Comparison of ENCODE assay signal across 31 mouse cellular contexts in genomic region chr4:154703426-154704070, GRCm38 (mm10). TPM values are rescaled to one million over a fixed set of nuclear protein-coding genes. Genes with fewer than 3 reads are reported as not detected.
A peak's percentile ranks its signal among the peaks of the same experiment; 100 is the strongest.
DNase-seq lines count a peak whose midpoint lies in the region; ATAC-seq lines count a peak whose summit lies in the region.
"Had no signal": no experiment of that assay in that cellular context is flagged by ENCODE, and none has a peak within 500 bp of the region (broad histone marks: within the 10 kb centered on the region; RNA-seq: fewer than 3 reads in every experiment).

No protein-coding gene starts in this region.

- H3K36me3 ChIP-seq in midbrain, embryonic 14.5 days (ENCODE audit: control insufficient read depth, insufficient read depth, low read length) = no peaks in the 10 kb centered on the region
- H3K36me3 ChIP-seq in midbrain, embryonic 13.5 days = no peaks in the 10 kb centered on the region
- no peaks in the 10 kb centered on the region for H3K36me3 ChIP-seq in limb, embryonic 11.5 days (ENCODE audit: control insufficient read depth, insufficient read depth, low read length)
- H3K36me3 ChIP-seq: forebrain, embryonic 12.5 days; heart, embryonic 15.5 days; hindbrain, embryonic 13.5 days; liver, embryonic 12.5 days; midbrain, embryonic 15.5 days; neural tube, embryonic 15.5 days; stomach, embryonic 15.5 days had no signal

- 78% methylated on average over 7 of the region's 7 CpGs for WGBS in midbrain, embryonic 14.5 days
- 76% methylated on average over 7 of the region's 7 CpGs for WGBS in midbrain, embryonic 13.5 days
- 35% methylated on average over 7 of the region's 7 CpGs for WGBS in limb, embryonic 11.5 days

- DNase-seq in kidney, adult 18-20 months = peak; percentile 3
- DNase-seq in kidney, postnatal 4 days = no peak
- peak; percentile 30 for DNase-seq in midbrain, embryonic 14.5 days
- no peak for DNase-seq in limb, embryonic 11.5 days (ENCODE audit: low spot score)
- DNase-seq in retina, postnatal 1 day = no peak
- DNase-seq: adrenal gland, adult 8-10 months; B cell, adult 2 months; cerebellum, adult 2 months; cerebellum, postnatal 14 days; heart, postnatal 36 days; kidney, adult 11 months; kidney, postnatal 14 days; liver, postnatal 0 days; right cerebral cortex, postnatal 25 days; thymus, adult 18-20 months; thymus, postnatal 25 days had no signal

- H3K4me1 ChIP-seq in midbrain, embryonic 14.5 days (ENCODE audit: control insufficient read depth, insufficient read depth, low read length) = no peaks in the 10 kb centered on the region
- H3K4me1 ChIP-seq in midbrain, embryonic 13.5 days (replicated peaks) = no peaks in the 10 kb centered on the region
- peaks cover 59% of the 10 kb centered on the region for H3K4me1 ChIP-seq in limb, embryonic 11.5 days (ENCODE audit: control insufficient read depth, insufficient read depth, low read length)
- H3K4me1 ChIP-seq: hindbrain, embryonic 13.5 days; liver, embryonic 12.5 days; midbrain, embryonic 15.5 days; neural tube, embryonic 15.5 days; stomach, embryonic 15.5 days had no signal

- H3K9me3 ChIP-seq in midbrain, embryonic 14.5 days (ENCODE audit: control insufficient read depth, low read length) = no peaks in the 10 kb centered on the region
- no peaks in the 10 kb centered on the region for H3K9me3 ChIP-seq in midbrain, embryonic 13.5 days
- no peaks in the 10 kb centered on the region for H3K9me3 ChIP-seq in limb, embryonic 11.5 days (ENCODE audit: control insufficient read depth, low read length)
- H3K9me3 ChIP-seq: forebrain, embryonic 12.5 days; heart, embryonic 15.5 days; hindbrain, embryonic 13.5 days; liver, embryonic 12.5 days; midbrain, embryonic 15.5 days; neural tube, embryonic 15.5 days; stomach, embryonic 15.5 days had no signal

- H3K4me2 ChIP-seq in midbrain, embryonic 14.5 days (ENCODE audit: low read length) = no peak overlapping the region
- no peak overlapping the region for H3K4me2 ChIP-seq in midbrain, embryonic 13.5 days (replicated peaks)
- peak overlapping the region; percentile 7; the same call in 1 of the 2 replicates for H3K4me2 ChIP-seq in limb, embryonic 11.5 days (ENCODE audit: low read depth, severe bottlenecking)
- H3K4me2 ChIP-seq: forebrain, embryonic 12.5 days; heart, embryonic 15.5 days; hindbrain, embryonic 13.5 days; liver, embryonic 12.5 days; midbrain, embryonic 15.5 days; neural tube, embryonic 15.5 days; stomach, embryonic 15.5 days had no signal

- ATAC-seq in midbrain, embryonic 14.5 days (ENCODE audit: low FRiP score, low TSS enrichment) = no peak
- no peak for ATAC-seq in midbrain, embryonic 13.5 days
- no peak for ATAC-seq in limb, embryonic 11.5 days (ENCODE audit: insufficient number of reproducible peaks, low FRiP score, low TSS enrichment, low read depth)
- ATAC-seq in activated CD4-positive, CD25-positive, alpha-beta regulatory T cell, adult 4 months = no peak
- ATAC-seq: liver, embryonic 12.5 days; liver, postnatal 0 days; lung, postnatal 0 days; midbrain, embryonic 15.5 days had no signal

- no peak overlapping the region for H3K4me3 ChIP-seq in midbrain, embryonic 14.5 days (replicated peaks; ENCODE audit: low read depth, low read length)
- no peak overlapping the region for H3K4me3 ChIP-seq in midbrain, embryonic 13.5 days (replicated peaks)
- no peak overlapping the region for H3K4me3 ChIP-seq in limb, embryonic 11.5 days (ENCODE audit: low read depth, low read length)
- H3K4me3 ChIP-seq: erythroblast, embryonic 14.5 days; forebrain, embryonic 12.5 days; heart, embryonic 15.5 days; hindbrain, embryonic 13.5 days; left cerebral cortex, adult 2 months; liver, embryonic 12.5 days; midbrain, embryonic 15.5 days; neural tube, embryonic 15.5 days; stomach, embryonic 15.5 days had no signal

- no peak overlapping the region for H3K9ac ChIP-seq in midbrain, embryonic 14.5 days (replicated peaks; ENCODE audit: low read length)
- no peak overlapping the region for H3K9ac ChIP-seq in midbrain, embryonic 13.5 days (replicated peaks)
- H3K9ac ChIP-seq in limb, embryonic 11.5 days (ENCODE audit: low read length) = no peak overlapping the region
- H3K9ac ChIP-seq: forebrain, embryonic 12.5 days; heart, embryonic 15.5 days; hindbrain, embryonic 13.5 days; liver, embryonic 12.5 days; liver, postnatal 0 days; midbrain, embryonic 15.5 days; neural tube, embryonic 15.5 days; stomach, embryonic 15.5 days had no signal

- H3K27me3 ChIP-seq in midbrain, embryonic 14.5 days (ENCODE audit: control insufficient read depth, insufficient read depth, low read length) = no peaks in the 10 kb centered on the region
- H3K27me3 ChIP-seq in midbrain, embryonic 13.5 days = 0 out of 2 replicates have a peak, but pooled peaks cover 4% of the 10 kb centered on the region
- H3K27me3 ChIP-seq in limb, embryonic 11.5 days (ENCODE audit: control insufficient read depth, insufficient read depth, low read length) = no peaks in the 10 kb centered on the region
- H3K27me3 ChIP-seq: midbrain, embryonic 15.5 days; neural tube, embryonic 15.5 days; stomach, embryonic 15.5 days had no signal

- H3K27ac ChIP-seq in midbrain, embryonic 14.5 days (replicated peaks; ENCODE audit: low read depth, low read length) = no peak overlapping the region
- no peak overlapping the region for H3K27ac ChIP-seq in midbrain, embryonic 13.5 days
- peak overlapping the region; percentile 56; the same call in 1 of the 2 replicates for H3K27ac ChIP-seq in limb, embryonic 11.5 days (replicated peaks; ENCODE audit: low read depth, low read length)
- H3K27ac ChIP-seq: forebrain, embryonic 12.5 days; heart, embryonic 15.5 days; hindbrain, embryonic 13.5 days; left cerebral cortex, adult 2 months; liver, embryonic 12.5 days; macrophage; midbrain, embryonic 15.5 days; neural tube, embryonic 15.5 days; stomach, embryonic 15.5 days had no signal

RNA-seq across cellular contexts. Expression of gene Actrt2, which starts 35.9 kb away (rescaled TPM):
- polyA plus RNA-seq in midbrain, embryonic 14.5 days (2014; fragmentation: Nextera tagmentation; extraction: Ambion mirVana) = not detected in 2 replicates
- polyA plus RNA-seq in midbrain, embryonic 13.5 days (2015; fragmentation: Nextera tagmentation; extraction: Ambion mirVana) = not detected in 2 replicates
- polyA plus RNA-seq in limb, embryonic 11.5 days (2014; fragmentation: Nextera tagmentation; extraction: Ambion mirVana) = not detected in 2 replicates
- not detected for polyA plus RNA-seq in activated CD4-positive, CD25-positive, alpha-beta regulatory T cell, adult 4 months (2017; shearing (Covaris generic))
- polyA plus RNA-seq: cerebellum, adult 2 months; cortical plate, adult 2 months; embryonic facial prominence, embryonic 14.5 days; erythroblast, embryonic 14.5 days; forebrain, embryonic 12.5 days; heart, embryonic 15.5 days; hindbrain, embryonic 13.5 days; liver, embryonic 12.5 days; liver, postnatal 0 days; lung, postnatal 0 days; macrophage; midbrain, embryonic 15.5 days; neural tube, embryonic 15.5 days; stomach, embryonic 15.5 days had no signal

Comparison
In these comparisons a context has a peak if more than half of its experiments do, and no peak if none do; other contexts are left out.
1. DNase-seq: peak in kidney, adult 18-20 months (single experiment) and midbrain, embryonic 14.5 days (single experiment); none in kidney, postnatal 4 days (0 of 2), limb, embryonic 11.5 days (single experiment) and retina, postnatal 1 day (single experiment).